Comparison of ENCODE assay signal across 11 mouse cellular contexts in genomic region chr3:137785224-137785623, GRCm38 (mm10).
A peak's percentile ranks its signal among the peaks of the same experiment; 100 is the strongest.
DNase-seq lines count a peak whose midpoint lies in the region; ATAC-seq and TF ChIP-seq lines count a peak whose summit lies in the region.
"Had no signal": no experiment of that assay in that cellular context is flagged by ENCODE, and none has a peak within 500 bp of the region (broad histone marks: within the 10 kb centered on the region; RNA-seq: fewer than 3 reads in every experiment).

No protein-coding gene starts in this region.

- DNase-seq in MN1 (ENCODE audit: low spot score) = peak; percentile 78
- DNase-seq in embryonic facial prominence, embryonic 11.5 days (ENCODE audit: low spot score) = peak; percentile 66
- DNase-seq in heart, postnatal 0 days (ENCODE audit: low spot score) = peak; percentile 77
- no peak for DNase-seq in B cell, adult 2 months
- DNase-seq in retina, embryonic 14.5 days (ENCODE audit: low spot score) = no peak
- no peak for DNase-seq in kidney, postnatal 10 days
- DNase-seq: adrenal gland, adult 8-10 months; cerebellum, adult 9-11 months; spleen, adult 18-20 months had no signal

- H3K9me3 ChIP-seq in embryonic facial prominence, embryonic 11.5 days (replicated peaks; ENCODE audit: control insufficient read depth, low read length) = no peaks in the 10 kb centered on the region
- no peaks in the 10 kb centered on the region for H3K9me3 ChIP-seq in heart, postnatal 0 days (replicated peaks; ENCODE audit: control insufficient read depth, low read length)
- no peaks in the 10 kb centered on the region for H3K9me3 ChIP-seq in midbrain, embryonic 13.5 days

- ATAC-seq in embryonic facial prominence, embryonic 11.5 days (replicated peaks; ENCODE audit: insufficient number of reproducible peaks, low FRiP score, low TSS enrichment, low read depth) = no peak; the same call in 1 of the 2 replicates
- ATAC-seq in heart, postnatal 0 days (ENCODE audit: insufficient read depth, low read depth) = peak; percentile 75
- peak; percentile 62 for ATAC-seq in midbrain, embryonic 13.5 days
- ATAC-seq: lung, postnatal 0 days had no signal

- 62% methylated on average over 7 of the region's 7 CpGs for WGBS in embryonic facial prominence, embryonic 11.5 days
- WGBS in heart, postnatal 0 days = 32% methylated on average over 7 of the region's 7 CpGs
- WGBS in midbrain, embryonic 13.5 days = 24% methylated on average over 7 of the region's 7 CpGs

- TF ChIP-seq CTCF in heart, postnatal 0 days (IDR thresholded peaks at IDR 0.05; ENCODE audit: low read depth) = no peak

- H3K4me2 ChIP-seq in embryonic facial prominence, embryonic 11.5 days (ENCODE audit: low read depth, low read length) = no peak overlapping the region
- H3K4me2 ChIP-seq in heart, postnatal 0 days (ENCODE audit: low read depth, low read length) = no peak overlapping the region; the same call in 1 of the 2 replicates
- peak overlapping the region; percentile 23 for H3K4me2 ChIP-seq in midbrain, embryonic 13.5 days (replicated peaks)

- no peaks in the 10 kb centered on the region for H3K36me3 ChIP-seq in embryonic facial prominence, embryonic 11.5 days (replicated peaks; ENCODE audit: control insufficient read depth, insufficient read depth, low read depth, low read length)
- H3K36me3 ChIP-seq in heart, postnatal 0 days (replicated peaks; ENCODE audit: control insufficient read depth, insufficient read depth, low read length) = no peaks in the 10 kb centered on the region
- H3K36me3 ChIP-seq in midbrain, embryonic 13.5 days = no peaks in the 10 kb centered on the region

- no peak for TF ChIP-seq EP300 in heart, postnatal 0 days (IDR thresholded peaks at IDR 0.05; ENCODE audit: low read depth)

- H3K9ac ChIP-seq in embryonic facial prominence, embryonic 11.5 days (replicated peaks; ENCODE audit: low read length) = no peak overlapping the region
- no peak overlapping the region for H3K9ac ChIP-seq in heart, postnatal 0 days (replicated peaks; ENCODE audit: low read depth, low read length)
- H3K9ac ChIP-seq in midbrain, embryonic 13.5 days (replicated peaks) = no peak overlapping the region

- no peak overlapping the region for H3K27ac ChIP-seq in embryonic facial prominence, embryonic 11.5 days (replicated peaks; ENCODE audit: low read depth, low read length)
- peak overlapping the region; percentile 9 for H3K27ac ChIP-seq in heart, postnatal 0 days (ENCODE audit: low read depth)
- H3K27ac ChIP-seq in midbrain, embryonic 13.5 days = peak overlapping the region; percentile 51

- H3K4me1 ChIP-seq in embryonic facial prominence, embryonic 11.5 days (ENCODE audit: control insufficient read depth, insufficient read depth, low read length) = no peaks in the 10 kb centered on the region
- 0 out of 2 replicates have a peak, but pooled peaks cover 3% of the 10 kb centered on the region for H3K4me1 ChIP-seq in heart, postnatal 0 days (ENCODE audit: control insufficient read depth, insufficient read depth)
- H3K4me1 ChIP-seq in midbrain, embryonic 13.5 days (replicated peaks) = peaks cover 34% of the 10 kb centered on the region

- no peak overlapping the region for H3K4me3 ChIP-seq in embryonic facial prominence, embryonic 11.5 days (ENCODE audit: low read depth, low read length)
- H3K4me3 ChIP-seq in heart, postnatal 0 days (ENCODE audit: low read depth, low read length) = no peak overlapping the region
- H3K4me3 ChIP-seq in midbrain, embryonic 13.5 days (replicated peaks) = 0 out of 2 replicates have a peak overlapping the region, but pooled peaks have one; percentile 2

- peaks cover under 1% of the 10 kb centered on the region; the same call in 1 of the 2 replicates for H3K27me3 ChIP-seq in embryonic facial prominence, embryonic 11.5 days (ENCODE audit: control insufficient read depth, insufficient read depth, low read length)
- H3K27me3 ChIP-seq in heart, postnatal 0 days (ENCODE audit: control insufficient read depth, insufficient read depth, low read length) = no peaks in the 10 kb centered on the region
- H3K27me3 ChIP-seq in midbrain, embryonic 13.5 days = peaks cover 2% of the 10 kb centered on the region; the same call in 1 of the 2 replicates

Comparison
In these comparisons a context has a peak if more than half of its experiments do, and no peak if none do; other contexts are left out.
1. DNase-seq: peak in MN1 (single experiment), embryonic facial prominence, embryonic 11.5 days (single experiment) and heart, postnatal 0 days (single experiment); none in B cell, adult 2 months (0 of 2), retina, embryonic 14.5 days (single experiment) and kidney, postnatal 10 days (single experiment).